Mouse (Mus musculus): ENCODE measurements around the gene Gm40460. TPM values are rescaled to one million over a fixed set of nuclear protein-coding genes. Genes with fewer than 3 reads are reported as not detected.
"Not testable (repeated sequence)": the region's sequence is repeated elsewhere in the genome, so short reads cannot be mapped to it uniquely, and the experiment has no call there.

The Gm40460 gene
- total RNA-seq (2014; rRNA removed) (not detected in 2 replicates), polyA plus RNA-seq (2015; fragmentation: Nextera tagmentation; extraction: Ambion mirVana) (not detected in 2 replicates)

- H3K9me3 ChIP-seq (ENCODE audit: low read length): no peaks in the 10 kb centered on the region
- H3K27ac ChIP-seq: no peak within 1 kb of the TSS
- ATAC-seq: no peak
- no peak within 1 kb of the TSS for H3K4me2 ChIP-seq (ENCODE audit: low read depth, low read length)
- H3K36me3 ChIP-seq (ENCODE audit: insufficient read depth, low read length): no peaks in the 10 kb centered on the region
- H3K4me1 ChIP-seq (ENCODE audit: insufficient read depth, low read length): no peaks in the 10 kb centered on the region
- no peak for DNase-seq (ENCODE audit: low spot score)
- H3K27me3 ChIP-seq (ENCODE audit: insufficient read depth, low read length): no peaks in the 10 kb centered on the region
- 40% methylated on average over 2 of the region's 2 CpGs for WGBS
- TF ChIP-seq CTCF (IDR thresholded peaks at IDR 0.05; ENCODE audit: low read depth): no peak
- H3K4me3 ChIP-seq (ENCODE audit: low read length): no peak within 1 kb of the TSS
- H3K9ac ChIP-seq (replicated peaks; ENCODE audit: low read length): no peak within 1 kb of the TSS
Observed at GRCm38 (mm10) chr7:142240978-142241377, at the start of gene Gm40460. Gene Gm40460 (minus strand): TSS chr7:142241078.

- H3K4me1 ChIP-seq (ENCODE audit: insufficient read depth, low read length); H3K9ac ChIP-seq (replicated peaks; ENCODE audit: low read length); DNase-seq (ENCODE audit: low spot score); H3K4me2 ChIP-seq (ENCODE audit: low read depth, low read length); ATAC-seq; H3K9me3 ChIP-seq (ENCODE audit: low read length); H3K4me3 ChIP-seq (ENCODE audit: low read length); H3K27me3 ChIP-seq (ENCODE audit: insufficient read depth, low read length); H3K27ac ChIP-seq; H3K36me3 ChIP-seq (ENCODE audit: insufficient read depth, low read length): not testable (repeated sequence)
- 84% methylated on average over 9 of the region's 9 CpGs for WGBS
Observed at GRCm38 (mm10) chr7:142285910-142286612, 45.2 kb upstream of the Gm40460 start.

GRCm38 (mm10) chr7:142285130-142285835 is 44.4 kb upstream of the Gm40460 start:
- peak overlapping the region; percentile 78 for H3K4me2 ChIP-seq (ENCODE audit: low read depth, low read length)
- H3K9me3 ChIP-seq (ENCODE audit: low read length): no peaks in the 10 kb centered on the region
- WGBS: 24% methylated on average over 23 of the region's 23 CpGs
- H3K36me3 ChIP-seq (ENCODE audit: insufficient read depth, low read length): no peaks in the 10 kb centered on the region
- H3K9ac ChIP-seq (replicated peaks; ENCODE audit: low read length): peak overlapping the region; percentile 22; the same call in 1 of the 2 replicates
- H3K27me3 ChIP-seq (ENCODE audit: insufficient read depth, low read length): no peaks in the 10 kb centered on the region
- H3K4me3 ChIP-seq (ENCODE audit: low read length): peak overlapping the region; percentile 52
- TF ChIP-seq CTCF (IDR thresholded peaks at IDR 0.05; ENCODE audit: low read depth): peak; percentile 68
- no peaks in the 10 kb centered on the region for H3K4me1 ChIP-seq (ENCODE audit: insufficient read depth, low read length)
- DNase-seq (ENCODE audit: low spot score) (peak; percentile 73), ATAC-seq (peak; percentile 75)
- peak overlapping the region; percentile 67 for H3K27ac ChIP-seq

DNA sequence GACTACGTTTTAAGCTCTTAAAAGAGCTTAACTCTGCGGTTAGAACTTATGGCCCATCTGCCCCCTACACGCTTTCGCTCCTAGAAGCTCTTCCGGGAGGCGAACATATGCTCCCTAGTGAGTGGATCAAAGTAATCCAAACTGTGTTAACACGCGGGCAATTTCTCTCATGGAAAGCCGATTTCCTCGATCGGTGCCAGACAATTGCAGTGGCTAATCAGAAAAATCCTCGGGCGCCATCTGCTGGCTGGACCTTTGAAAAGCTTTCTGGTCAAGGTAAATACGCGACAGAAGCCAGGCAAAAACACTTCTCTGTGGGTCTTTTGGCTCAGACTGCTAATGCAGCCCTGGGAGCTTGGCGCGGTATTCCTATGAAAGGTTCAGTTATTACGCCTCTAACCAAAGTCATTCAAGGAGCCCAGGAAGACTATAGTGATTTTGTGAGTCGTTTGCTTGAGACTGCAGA is 43.8 kb upstream of the Gm40460 start:
- Histone ChIP-seq H3K9ac (replicated peaks; ENCODE audit: low read length) (peak overlapping the region; percentile 22), H3K9me3 (ENCODE audit: low read length) (no peaks in the 10 kb centered on the region), H3K4me1 (ENCODE audit: insufficient read depth, low read length) (no peaks in the 10 kb centered on the region), H3K4me3 (ENCODE audit: low read length) (peak overlapping the region; percentile 52), H3K36me3 (ENCODE audit: insufficient read depth, low read length) (no peaks in the 10 kb centered on the region), H3K27me3 (ENCODE audit: insufficient read depth, low read length) (no peaks in the 10 kb centered on the region), H3K27ac (peak overlapping the region; percentile 67), H3K4me2 (ENCODE audit: low read depth, low read length) (peak overlapping the region; percentile 78)
- WGBS: under 1% methylated on average over 19 of the region's 19 CpGs
- ATAC-seq: peak; percentile 88
- peak; percentile 98 for DNase-seq (ENCODE audit: low spot score)
- peak; percentile 80 for TF ChIP-seq CTCF (IDR thresholded peaks at IDR 0.05; ENCODE audit: low read depth)

GRCm38 (mm10) chr7:142284023-142284591 is 43.2 kb upstream of the Gm40460 start:
- H3K27me3 ChIP-seq (ENCODE audit: insufficient read depth, low read length): no peaks in the 10 kb centered on the region
- H3K4me3 ChIP-seq (ENCODE audit: low read length): peak overlapping the region; percentile 52
- DNase-seq (ENCODE audit: low spot score) (peak; percentile 63), ATAC-seq (peak; percentile 77)
- H3K9ac ChIP-seq (replicated peaks; ENCODE audit: low read length): peak overlapping the region; percentile 22
- H3K4me1 ChIP-seq (ENCODE audit: insufficient read depth, low read length): no peaks in the 10 kb centered on the region
- peak overlapping the region; percentile 78 for H3K4me2 ChIP-seq (ENCODE audit: low read depth, low read length)
- TF ChIP-seq CTCF (IDR thresholded peaks at IDR 0.05; ENCODE audit: low read depth): peak; percentile 36; the same call in 1 of the 2 replicates
- under 1% methylated on average over 38 of the region's 38 CpGs for whole genome bisulfite sequencing
- no peaks in the 10 kb centered on the region for H3K9me3 ChIP-seq (ENCODE audit: low read length)
- H3K36me3 ChIP-seq (ENCODE audit: insufficient read depth, low read length): no peaks in the 10 kb centered on the region
- H3K27ac ChIP-seq: peak overlapping the region; percentile 62

GRCm38 (mm10) chr7:142282847-142283246 is 42.0 kb upstream of the Gm40460 start:
- not testable (repeated sequence) for H3K4me3 ChIP-seq (ENCODE audit: low read length); H3K27me3 ChIP-seq (ENCODE audit: insufficient read depth, low read length); DNase-seq (ENCODE audit: low spot score); H3K9me3 ChIP-seq (ENCODE audit: low read length); ATAC-seq; H3K36me3 ChIP-seq (ENCODE audit: insufficient read depth, low read length); H3K4me2 ChIP-seq (ENCODE audit: low read depth, low read length); H3K9ac ChIP-seq (replicated peaks; ENCODE audit: low read length); H3K27ac ChIP-seq; H3K4me1 ChIP-seq (ENCODE audit: insufficient read depth, low read length)
- WGBS: 40% methylated on average over 2 of the region's 2 CpGs

Measured in hindbrain, postnatal 0 days (tissue).